Mouse (Mus musculus) CD4-positive, CD25-positive, alpha-beta regulatory T cell, adult 2 months (primary cell): ENCODE measurements around the gene Krt90.

Source experiments
- DNase-seq: peaks from one replicate; pipeline ENCODE4 v3.0.0-alpha.2; 2012; ENCODE audit warnings: low read depth, low spot score

Gene Krt90

GRCm38 (mm10) chr15:101562850-101563249 is at the start of gene Krt90:
Gene Krt90 (minus strand): TSS chr15:101562950.
- no peak for DNase-seq

GRCm38 (mm10) chr15:101599123-101599522 is 36.4 kb upstream of the Krt90 start:
- DNase-seq = no peak

GRCm38 (mm10) chr15:101588216-101588615 is 25.5 kb upstream of the Krt90 start:
- peak; percentile 9 for DNase-seq

DNA sequence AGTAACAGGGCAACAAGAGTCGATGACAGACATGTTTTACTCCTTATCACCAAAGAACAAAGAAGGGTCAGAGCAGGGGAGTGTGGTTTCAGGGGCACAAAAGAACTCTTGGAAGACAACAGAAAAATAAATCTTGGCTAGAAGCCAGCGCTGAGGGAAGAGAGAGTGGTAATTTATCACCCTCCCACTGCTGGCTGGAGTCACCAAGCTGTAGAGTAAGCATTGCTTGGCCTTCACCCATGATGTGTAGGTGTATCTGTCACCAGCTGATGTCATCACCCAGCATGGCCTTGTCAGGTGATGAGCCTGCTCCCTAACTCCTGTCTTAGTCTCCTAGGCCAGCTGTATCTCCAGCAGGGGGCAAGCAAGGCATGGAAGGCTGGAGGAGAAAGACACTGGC is 21.7 kb upstream of the Krt90 start:
- no peak for DNase-seq

DNA sequence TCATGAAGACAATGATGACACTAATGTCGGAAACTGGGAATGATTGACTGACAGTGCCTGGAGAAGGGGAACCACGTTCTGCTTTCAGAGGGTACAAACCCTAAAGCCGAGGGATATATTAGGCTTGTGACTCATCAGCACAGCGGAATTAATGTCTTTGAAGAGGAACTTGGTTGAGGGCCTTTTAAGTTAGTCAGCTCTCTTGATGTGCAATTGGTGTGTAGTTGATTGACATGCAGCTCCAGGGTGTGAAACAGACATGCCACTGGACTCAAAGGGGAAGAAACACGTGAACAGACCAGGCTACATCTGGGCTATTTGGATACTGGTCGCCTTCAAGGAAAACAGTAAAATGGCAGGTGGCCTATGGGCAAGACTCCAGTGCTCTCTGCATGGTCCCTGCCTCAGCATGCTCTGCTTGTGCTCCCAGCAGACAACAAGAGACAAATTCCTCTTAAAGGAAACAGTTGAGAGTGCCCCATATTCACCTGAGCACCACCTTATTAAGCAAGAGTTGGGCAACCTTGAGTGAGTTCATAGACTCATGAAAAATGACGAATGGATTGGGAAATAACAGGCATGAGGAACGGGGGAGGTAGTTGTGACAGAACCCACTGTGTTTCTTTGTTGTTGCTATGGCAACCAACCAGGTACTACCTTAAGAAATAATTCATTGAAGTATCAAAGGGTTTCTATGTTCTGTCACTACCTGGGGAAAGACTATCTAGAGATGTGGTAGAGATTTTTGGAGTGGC is 20.6 kb upstream of the Krt90 start:
- DNase-seq = no peak

GRCm38 (mm10) chr15:101581701-101582100 is 19.0 kb upstream of the Krt90 start:
- no peak for DNase-seq

- DNase-seq = no peak
Observed at GRCm38 (mm10) chr15:101575506-101575905, 12.8 kb upstream of the Krt90 start.

GRCm38 (mm10) chr15:101573796-101574345 is 11.1 kb upstream of the Krt90 start, which contains the start of gene Krt75:
Gene Krt75 (minus strand): TSS chr15:101573904.
- DNase-seq = no peak

- DNase-seq = peak; percentile 19
Observed at GRCm38 (mm10) chr15:101567780-101568179, 5.0 kb upstream of the Krt90 start.

- no peak for DNase-seq
Observed at GRCm38 (mm10) chr15:101558034-101558646, 4.6 kb downstream of the Krt90 start.

- DNase-seq = no peak
Observed at GRCm38 (mm10) chr15:101553169-101553568, 9.6 kb downstream of the Krt90 start.

- no peak for DNase-seq
Observed at GRCm38 (mm10) chr15:101552188-101552587, 10.6 kb downstream of the Krt90 start.

GRCm38 (mm10) chr15:101550567-101550966 is 12.2 kb downstream of the Krt90 start, which contains the start of gene Krt82:
Gene Krt82 (minus strand): TSS chr15:101550667.
- no peak for DNase-seq

DNA sequence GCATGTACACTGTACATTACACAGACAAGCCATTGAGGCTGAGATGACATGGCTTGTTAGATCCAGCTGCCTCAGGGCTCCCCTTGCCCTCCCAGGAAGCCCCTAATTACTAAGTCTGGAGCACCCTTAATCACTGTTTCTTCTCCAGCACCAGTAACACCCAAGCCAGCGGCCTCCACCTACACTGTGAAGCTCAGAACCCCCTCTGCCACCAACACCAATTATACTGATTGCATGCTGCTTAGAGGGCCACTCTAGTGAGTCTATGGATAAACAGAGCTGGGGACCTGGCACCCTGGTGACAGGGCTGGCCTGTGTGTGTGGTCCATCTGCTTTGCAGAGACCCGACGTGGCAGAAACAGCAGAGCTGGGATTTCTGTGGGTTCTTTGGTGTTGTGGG is 18.3 kb downstream of the Krt90 start:
- DNase-seq = no peak

DNA sequence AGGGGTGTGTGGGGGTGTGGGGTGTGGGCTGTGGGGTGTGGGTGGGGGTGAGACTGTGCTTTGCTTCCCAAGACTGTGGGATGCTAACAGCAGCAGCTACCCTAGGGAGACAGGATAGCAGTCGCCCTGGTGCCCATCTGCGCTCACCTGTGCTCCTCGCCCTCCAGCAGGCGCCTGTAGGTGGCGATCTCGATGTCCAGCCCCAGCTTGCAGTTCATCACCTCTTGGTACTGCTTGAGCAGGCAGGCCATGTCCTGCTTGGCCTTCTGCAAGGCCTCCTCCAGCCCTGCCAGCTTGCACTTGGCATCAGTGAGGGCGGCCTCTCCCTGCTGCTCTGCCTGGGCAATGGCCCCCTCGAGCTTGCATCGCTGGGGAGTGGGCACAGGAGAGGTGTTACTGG is 20.2 kb downstream of the Krt90 start:
- peak; percentile 3 for DNase-seq

- DNase-seq = no peak
Observed at GRCm38 (mm10) chr15:101538580-101538900, 24.2 kb downstream of the Krt90 start.

DNA sequence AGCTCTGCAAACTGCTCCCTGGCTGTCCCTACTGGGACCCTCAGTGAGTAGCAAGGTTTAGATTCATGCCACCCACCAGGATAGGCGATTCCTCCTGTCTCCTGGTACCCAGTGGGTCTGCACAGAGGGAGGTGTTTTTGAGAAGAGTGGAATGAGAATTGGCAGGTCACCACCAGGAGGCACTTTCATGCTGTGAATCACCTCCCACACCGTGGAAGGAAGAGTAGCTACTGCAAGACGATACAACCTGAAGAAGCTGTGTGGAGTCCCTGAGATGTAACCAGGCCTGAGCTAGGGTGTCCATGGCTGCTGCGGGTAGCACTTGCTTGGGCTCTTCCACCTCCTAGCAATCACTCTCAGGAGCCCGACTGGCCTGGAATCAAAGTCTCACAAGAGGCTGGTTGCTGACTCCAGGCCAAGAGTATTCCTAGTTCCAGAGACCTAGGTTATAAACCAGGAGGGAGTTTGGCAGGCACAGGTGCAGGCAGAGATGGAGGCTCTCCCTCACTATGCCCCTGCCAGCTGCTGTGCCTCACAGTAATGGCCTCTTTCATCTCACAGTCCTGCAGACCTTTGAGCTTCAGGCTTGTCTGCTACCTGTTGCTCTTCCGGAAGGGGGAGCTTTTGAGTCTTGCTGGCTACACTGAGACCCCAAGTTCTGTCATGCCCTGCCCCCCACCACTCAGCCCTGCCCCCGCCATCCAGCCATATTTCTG is 24.7 kb downstream of the Krt90 start:
- peak; percentile 3 for DNase-seq

GRCm38 (mm10) chr15:101536054-101536850 is 26.5 kb downstream of the Krt90 start:
- no peak for DNase-seq

DNA sequence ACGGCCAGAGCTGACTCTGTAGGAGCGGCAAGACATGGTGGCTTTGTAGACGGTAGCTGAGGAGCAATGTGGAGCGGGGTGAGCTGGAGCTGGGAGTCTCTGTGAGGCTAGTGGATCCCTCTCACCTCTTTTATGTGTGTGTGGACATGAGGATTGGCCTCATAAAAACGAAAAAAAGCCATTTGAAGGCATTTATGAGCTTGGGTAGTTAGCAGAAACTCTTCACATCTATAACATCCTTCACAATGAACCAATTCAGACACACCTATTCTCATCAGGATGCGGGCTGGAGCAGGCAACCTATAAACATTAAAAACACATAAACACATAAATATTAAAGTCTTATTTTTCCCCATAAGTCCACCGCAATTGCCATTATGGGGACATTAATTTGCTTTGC is 30.0 kb downstream of the Krt90 start, which contains the start of gene Krt84:
Gene Krt84, minus strand, starts transcription at position 101 of the 400 bp plus-strand sequence.
- no peak for DNase-seq

DNA sequence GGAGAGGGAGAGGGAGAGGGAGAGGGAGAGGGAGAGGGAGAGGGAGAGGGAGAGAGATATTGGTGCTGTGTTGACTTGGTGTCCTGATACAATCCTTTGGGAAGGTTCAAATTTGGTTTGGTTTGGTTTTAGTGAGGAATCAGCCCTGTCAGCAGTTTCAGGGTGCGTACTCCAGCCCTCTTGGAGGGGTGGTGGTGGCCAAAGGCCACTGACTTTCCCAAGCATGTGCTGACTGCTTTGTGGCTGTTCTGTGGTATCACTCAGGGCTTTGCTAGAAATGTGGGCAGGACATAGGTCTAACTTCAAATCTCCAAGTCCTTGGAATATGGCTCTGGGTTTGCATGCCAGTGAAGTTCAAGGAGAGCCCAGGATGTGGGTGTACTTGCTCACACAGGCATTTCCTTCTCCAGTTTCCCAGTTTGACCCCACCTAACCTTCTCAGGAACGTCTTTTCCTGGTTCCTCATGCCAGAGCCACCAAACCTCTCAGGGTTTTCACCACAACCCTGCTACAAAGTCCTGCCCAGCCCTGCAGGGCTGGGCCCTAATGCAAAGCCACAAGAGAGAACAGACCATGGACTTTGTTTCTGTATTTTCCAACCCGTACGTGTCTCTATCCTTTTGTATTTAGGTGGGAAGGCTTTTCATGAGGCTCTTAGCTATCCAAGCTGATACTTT is 40.1 kb downstream of the Krt90 start:
- DNase-seq = no peak

DNA sequence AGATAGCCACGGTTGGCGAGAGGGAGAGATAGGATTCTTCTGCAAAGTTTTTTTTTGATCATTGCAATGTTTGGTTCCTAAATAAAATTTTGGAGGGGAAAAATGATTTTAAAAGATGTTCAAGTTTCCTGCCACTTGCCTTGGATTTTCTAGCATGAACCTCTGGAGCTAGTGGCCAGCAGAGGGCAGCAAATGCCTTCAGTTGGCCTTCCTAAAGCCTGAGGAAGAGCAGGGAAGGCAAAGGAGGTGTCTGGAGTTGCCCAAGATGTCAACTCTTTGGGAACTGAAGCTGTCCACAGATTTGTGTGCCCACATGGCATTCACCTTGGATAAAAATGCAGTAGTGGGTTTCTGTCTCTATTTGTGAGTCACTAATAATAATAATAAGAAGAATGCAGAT is 43.0 kb downstream of the Krt90 start:
- peak; percentile 65 for DNase-seq
